Mouse (Mus musculus) cerebellum, adult 9-10 months (tissue): ENCODE data around the gene Rsf1.

ENCODE experiments used
- DNase-seq: peaks from one replicate; pipeline ENCODE4 v3.0.0; 2022

Rsf1 gene

DNA sequence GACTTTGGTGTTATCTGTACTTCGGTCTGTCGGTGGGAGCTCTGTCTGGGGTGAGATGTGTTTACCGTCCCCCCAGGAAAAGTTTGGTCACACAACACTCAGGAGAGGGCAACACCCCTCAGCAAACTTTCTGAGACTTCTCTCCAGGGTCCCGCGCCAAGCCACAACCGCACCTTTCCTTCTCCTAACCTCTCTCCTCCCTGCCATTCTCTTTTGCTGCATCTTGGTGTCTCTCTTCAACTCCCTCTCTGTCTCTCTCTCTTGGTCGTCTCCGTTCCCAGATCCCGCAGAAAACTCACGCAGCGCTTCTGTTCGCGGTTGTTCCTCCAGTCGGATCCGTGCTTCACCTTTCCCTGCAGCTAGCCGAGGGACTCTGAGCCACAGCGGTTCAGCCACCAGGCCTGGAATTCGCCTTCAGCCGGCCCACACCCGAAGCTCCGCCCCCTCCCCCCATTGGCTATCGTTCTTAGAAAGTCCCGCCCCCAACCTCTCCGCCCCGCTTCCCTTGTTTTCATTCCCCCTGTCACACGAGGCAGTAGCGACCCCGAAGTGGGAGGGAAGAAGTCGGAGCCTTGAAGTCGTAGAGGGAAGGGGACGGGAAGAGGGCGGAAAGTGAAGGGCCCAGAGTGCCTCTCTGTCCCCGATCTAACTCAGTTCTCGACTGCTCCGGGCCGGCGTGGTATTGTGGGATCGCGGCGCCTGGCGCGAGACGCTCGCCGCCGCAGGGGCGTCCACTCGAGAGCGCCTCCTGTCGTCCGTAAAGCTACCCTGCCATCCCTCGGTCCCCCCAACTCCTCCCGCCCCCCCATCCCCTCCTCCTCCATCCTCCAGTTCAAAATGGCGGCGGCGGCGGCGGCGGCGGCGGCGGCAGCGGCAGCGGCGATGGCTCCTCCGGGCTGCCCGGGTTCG lies at the start of gene Rsf1, which contains the start of gene Aamdc:
TSS of gene Rsf1 (plus strand) at position 823 of the 909 bp plus-strand sequence.
TSS of gene Aamdc (minus strand) at position 431 of the 909 bp plus-strand sequence.
- DNase-seq, result peak; percentile 97

DNA sequence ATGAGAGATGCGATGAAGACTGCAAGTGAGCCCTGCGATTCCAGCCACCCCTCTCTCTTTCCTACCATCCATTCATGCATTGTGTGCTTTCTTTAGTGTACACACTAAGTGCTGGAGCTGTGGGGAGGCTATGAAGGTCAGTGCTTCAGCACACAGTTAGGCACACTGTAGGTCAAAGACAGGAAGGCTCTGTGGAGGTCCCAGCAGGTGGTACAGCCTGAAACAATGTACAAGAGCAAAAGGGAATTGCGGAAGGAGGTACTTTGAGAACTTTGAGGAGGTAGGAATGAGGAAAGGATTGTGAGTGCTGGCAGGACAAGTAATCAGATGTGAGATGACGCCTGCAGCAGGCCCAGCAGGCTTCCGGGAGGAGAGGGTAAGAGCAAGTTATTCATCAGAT lies 44.2 kb upstream of the Rsf1 start:
- no peak for DNase-seq

DNA sequence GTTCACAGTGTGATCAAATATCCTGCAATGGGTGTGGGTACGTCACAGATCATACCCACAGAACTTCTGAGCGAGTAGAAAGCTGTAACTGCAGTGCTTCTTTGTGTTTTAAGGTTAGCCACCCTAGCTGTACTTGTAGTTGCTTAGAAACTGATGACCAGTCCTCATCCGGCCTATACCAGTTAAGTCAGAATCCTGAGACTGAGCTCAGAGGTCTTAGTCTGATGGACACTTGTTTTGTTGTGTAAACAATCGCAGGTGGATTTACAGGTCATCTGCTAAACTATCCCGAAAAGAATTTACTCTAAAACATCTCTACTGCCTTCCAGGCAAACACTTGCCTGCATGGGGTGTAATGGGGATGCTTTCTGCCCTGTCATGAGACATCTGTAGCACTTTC lies 43.1 kb upstream of the Rsf1 start:
- DNase-seq, result no peak

DNA sequence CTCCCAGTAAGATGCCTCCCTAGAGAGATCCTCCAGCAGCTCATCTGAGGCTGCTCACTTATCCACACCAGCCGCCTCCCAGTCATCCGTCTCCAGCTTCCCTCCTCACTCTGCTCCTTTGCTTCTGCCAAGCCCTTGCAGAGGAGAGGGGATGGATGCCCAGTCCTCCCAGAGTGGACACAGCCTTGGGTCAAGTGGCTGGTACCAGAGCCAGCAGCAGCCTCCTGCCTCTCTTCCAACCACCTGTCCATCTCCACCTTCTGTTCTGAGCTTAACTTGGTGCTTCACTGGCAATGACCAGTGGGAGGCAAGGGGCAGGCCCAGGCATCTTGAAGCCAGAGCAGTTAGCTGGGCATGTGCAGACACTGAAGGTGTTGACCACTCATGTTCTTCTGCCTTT lies 33.2 kb upstream of the Rsf1 start:
- peak; percentile 45 for DNase-seq

DNA sequence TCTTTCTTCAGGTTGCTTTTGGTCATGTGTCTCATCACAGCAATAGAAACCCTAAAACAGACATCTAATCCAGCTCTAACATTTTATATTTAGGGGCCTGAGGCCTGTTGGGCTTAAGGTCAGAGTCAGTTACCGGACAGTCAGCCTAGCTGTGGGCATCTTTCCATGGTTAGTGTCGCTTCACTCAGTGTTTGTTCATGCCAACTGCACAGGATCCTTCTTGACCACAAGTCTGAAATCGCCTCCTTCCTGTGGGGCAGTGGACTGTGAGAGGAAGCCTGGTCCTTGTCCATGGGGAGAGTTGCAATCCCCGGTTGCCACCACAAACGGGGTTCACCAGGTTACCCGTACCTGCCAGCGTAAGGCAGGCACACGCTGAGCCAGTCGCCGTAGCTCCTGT lies 30.4 kb upstream of the Rsf1 start:
- no peak for DNase-seq

DNA sequence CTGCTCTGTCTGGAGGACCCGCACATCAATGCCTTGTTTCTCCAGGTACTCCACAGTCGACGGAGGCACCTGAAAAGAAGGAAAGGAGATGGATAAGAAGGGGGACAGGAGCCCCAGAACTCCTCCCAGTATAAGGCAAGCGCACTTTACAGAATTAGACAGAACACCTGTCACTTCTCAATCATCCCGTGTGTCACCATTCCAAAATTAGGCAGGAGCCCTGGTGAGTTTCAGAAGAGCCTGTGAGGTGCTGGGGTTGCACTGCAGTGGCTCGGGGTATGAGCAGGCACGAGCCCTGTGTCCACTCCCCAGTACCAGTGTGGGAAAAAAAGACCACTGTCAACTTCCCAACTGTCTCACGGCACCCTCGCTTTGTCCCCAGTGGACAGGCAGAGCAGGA lies 29.0 kb upstream of the Rsf1 start:
- no peak for DNase-seq

DNA sequence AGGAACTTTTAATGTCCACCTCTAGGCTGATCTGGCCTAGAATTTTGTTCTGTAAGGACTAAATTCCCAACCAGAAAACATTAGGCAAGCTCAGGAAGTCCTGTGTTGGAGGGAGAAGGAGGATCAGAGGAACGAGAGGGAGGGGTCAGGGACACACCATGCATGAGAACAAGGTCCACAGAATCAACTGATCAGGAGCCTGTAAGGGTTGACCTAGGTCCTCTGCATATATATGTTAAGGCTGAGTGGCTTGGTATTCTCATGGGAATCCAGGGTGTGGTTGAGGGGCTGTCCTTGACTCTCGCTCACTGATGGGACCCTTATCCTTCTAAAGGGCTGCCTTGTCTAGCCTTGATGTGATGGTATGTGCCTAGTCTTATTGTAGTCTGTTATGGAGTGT lies 16.1 kb upstream of the Rsf1 start:
- no peak for DNase-seq

DNA sequence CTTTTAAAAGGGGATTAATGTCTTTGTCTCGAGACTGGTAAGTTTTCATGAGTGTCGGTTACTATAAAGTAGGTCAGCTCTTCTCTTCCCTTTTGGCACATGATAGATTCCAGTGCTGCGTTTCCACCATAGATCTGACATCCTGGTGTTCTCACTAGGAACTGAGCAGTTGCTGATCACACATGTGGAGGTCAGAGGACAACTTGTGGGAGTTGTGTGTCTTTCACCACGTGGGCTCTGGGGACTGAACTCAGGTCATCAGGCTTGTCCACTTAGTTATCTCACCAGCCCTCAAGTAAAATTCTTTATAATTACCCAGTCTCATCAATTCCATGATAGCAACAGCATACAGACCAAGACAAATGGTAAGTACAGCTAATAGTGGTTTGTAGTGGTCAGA lies 10.3 kb upstream of the Rsf1 start:
- no peak for DNase-seq

DNA sequence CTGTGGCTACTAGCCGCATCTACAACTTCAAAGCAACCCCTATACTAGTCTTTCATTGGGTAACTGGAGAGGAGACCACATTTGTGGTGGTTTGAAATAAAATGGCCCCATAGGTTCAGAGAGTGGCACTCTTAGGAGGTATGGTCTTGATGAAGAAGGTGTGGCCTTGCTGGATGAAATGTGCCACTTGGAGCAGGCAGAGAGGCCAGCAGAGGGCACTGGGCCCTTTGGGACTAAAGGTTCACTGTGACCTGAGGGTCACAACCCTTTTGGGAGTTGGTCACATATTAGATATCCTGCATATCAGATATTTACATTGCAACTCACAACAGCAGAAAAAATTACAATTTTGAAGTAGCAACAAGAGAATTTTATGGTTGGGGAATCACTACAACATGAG lies 9.3 kb upstream of the Rsf1 start:
- DNase-seq, result no peak

DNA sequence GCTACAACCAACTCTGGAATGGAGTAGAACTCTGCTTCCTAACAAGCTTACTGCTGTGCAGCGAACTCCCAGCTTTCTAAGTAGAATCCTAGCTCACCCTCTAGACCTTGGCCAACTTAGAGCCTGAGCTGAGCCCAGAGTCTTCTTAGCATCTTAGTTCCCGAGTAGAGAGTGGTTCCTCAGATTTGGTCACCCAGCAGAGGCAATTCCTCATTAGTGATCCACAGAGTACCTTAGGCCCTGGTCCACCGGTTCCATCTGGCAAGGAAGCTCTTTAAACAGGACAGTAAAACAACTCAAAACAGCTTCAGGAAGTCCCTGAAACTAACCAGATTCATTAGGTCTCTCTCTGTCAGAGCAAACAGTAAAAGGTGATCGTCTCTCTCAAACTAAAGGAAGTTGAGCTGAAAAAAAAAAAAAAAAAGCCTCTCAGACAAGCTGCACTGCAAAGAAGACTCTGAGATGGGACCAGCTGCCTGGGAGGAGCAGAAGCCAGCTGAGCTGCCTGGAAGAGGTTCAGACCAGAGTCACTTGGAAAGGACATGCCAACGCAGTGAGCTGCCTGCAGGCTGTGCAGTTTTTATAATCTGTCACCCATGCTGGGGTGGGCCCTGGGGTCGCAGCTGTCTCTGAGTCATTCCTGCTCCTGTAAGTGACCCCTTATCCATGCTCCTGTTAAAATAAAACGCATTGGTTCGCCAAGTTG lies 1.2 kb upstream of the Rsf1 start:
- DNase-seq, result peak; percentile 70

DNA sequence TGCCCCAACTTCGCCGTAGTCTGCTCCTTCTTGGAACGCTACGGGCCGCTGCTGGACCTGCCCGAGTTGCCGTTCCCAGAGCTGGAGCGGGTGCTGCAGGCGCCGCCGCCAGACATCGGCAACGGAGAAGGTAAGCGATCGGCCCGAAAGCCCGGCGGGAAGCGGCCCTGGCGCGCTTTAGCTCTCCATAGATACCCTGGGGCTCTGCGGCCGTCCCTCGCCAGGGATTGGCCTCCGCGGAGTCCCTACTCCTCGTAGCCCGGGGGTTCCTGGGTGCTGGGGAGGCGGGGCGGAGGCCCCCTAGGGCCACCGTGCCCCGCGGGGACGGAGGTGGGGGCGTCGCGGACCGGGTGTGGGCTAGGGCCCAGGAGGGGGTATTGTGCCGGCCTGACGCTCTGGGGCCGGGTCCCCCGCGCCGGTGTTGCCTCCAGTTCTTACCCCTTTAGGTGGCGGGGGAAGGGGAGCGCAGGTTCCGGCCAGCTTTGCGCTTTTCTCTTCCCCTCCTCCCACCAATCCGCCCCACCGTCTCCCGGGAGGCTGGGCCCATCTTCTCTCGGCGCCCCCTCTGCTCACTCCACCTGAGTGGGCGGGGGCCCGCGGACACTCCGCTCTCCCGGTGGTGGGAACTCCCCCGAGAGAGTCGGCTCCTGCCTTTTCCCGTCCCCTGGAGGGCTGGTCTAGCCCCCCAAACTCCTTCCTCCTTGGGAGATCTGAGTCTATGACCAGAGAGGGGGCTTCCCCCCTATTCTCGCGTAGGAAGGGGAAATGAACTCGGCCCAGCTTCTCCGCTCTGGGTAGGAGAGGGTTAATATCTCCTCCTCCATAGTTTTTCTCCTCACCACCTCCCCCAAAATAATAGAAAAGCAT lies 520 bp downstream of the Rsf1 start:
- DNase-seq, result peak; percentile 69

DNA sequence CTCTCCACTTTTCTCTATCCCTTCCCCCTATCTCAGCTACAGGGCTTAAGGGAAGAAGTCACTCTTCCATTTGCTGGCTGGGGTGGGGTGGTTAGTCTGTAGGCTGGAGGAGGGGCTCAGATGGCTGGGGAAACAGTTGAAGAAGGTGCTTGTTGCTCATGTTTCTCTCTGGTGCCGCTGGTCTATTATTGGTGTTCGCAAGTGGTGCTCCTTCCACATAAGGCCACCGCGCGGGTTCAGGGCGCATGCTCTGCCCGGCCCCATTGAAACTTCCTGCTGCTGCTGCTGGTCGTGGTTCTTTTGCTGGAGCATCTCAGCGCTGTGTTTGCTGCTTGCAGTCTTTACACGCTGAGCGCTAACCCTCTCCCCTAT lies 1.1 kb downstream of the Rsf1 start:
- DNase-seq, result peak; percentile 84

DNA sequence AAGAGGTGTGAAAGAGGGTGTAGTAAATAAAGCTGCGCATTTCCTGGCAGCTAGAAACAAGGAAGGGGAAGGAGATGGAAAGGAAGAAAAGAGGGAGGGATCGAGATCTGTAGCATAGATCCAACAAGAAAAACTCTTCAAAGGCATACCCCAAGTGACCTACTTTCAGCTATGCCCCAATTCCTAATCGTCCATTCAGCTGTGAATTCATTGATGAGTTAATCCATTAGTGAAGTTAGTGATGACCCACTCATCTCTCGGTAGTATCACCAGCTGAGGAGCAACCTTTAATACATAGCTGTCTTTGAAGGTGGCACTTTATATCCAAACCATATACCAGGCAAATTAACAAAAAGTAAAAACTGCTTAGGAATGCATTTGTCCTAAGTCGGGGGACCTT lies 8.8 kb downstream of the Rsf1 start:
- no peak for DNase-seq

DNA sequence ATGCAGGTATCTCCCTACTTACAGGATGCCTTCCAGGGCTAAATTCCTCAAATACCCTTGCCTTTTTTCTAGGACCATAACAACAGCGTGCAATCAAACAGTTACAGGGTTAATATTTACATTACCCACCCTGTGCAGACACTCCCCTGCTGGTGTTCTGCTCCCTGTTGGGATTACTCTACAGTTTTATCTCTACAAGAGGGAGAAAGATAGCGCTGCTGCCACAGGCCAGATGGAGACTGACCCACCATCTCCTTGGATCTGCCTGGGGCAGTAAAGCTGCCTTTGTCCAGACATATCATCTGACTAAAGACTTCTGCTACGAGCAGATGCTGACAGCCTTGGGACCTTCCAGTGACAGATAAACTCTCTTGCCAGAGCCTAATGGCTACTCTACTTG lies 10.8 kb downstream of the Rsf1 start:
- DNase-seq, result no peak

DNA sequence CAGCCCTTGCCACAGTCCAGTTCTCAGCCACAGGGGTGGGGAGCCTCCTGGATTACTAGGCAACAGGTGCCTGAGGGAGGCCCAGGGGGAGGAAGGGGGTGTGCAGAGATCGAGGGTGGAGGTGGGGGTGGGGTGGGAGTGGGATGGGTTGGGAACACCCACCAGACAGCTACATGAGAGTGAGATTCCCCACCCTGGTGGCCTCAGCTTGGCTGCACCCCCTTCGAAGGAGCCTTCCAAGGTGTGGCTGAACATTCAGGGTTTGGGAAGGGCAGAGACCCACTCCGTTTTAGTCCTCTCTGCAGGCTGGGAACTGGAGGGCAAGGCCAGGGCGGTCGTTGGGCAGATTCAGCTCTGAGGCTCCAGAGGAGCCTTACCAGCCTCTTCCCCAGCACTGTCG lies 11.6 kb downstream of the Rsf1 start:
- DNase-seq, result no peak

DNA sequence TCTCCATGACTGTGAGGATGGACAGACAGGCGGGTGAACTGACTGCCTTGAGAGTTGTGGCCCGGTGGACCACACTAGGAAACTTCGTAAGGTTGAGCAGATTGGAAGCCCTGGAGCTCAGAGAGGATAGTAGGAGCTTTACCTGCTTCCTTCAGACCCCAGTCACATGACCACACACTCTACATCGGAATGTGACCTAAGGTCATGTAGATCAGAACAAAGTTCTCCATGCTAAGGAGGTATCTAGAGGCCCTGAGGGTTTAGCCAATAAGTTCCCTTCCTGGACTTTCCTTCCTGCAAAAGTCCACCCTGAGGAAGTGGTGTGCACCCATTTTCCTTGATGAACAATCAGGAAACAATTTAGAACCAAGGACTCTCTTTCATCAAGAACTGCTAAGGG lies 12.7 kb downstream of the Rsf1 start:
- DNase-seq, result no peak

DNA sequence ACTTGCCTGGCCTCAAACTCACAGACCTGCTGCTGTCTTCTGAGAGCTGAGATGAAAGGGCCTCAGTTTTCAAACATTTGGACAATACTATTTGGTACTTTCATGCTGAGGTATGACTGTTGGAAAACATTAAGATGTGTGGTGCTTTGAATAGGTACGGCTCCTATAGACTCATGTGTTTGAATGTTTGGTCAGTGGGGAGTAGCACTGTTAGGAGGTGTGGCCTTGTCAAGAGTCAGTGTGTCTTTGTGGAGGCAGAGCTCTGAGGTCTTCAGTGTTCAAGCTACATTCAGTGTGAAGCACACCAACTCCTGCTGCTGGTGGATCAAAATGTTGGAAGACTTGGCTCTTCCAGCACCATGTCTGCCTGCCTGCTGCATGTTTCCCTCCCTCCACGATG lies 13.8 kb downstream of the Rsf1 start:
- DNase-seq, result no peak

DNA sequence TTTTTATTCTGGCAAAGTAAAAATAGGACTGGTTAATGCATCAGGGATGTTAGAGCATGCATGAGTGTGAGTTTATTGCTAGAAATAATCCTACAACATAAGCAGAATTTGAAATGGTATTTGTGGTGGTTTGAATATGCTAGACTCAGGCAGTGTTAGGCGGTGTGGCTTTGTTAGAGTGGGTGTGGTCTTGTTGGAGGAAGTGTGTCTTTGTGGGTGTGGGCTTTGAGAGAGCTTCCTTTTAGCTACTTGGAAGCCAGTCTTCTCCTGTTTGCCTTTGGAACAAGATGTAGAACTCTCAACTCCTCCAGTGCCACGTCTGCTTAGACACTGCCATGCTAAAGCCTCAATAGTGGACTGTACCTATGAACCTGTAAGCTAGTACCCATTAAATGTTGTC lies 18.9 kb downstream of the Rsf1 start:
- DNase-seq, result no peak

DNA sequence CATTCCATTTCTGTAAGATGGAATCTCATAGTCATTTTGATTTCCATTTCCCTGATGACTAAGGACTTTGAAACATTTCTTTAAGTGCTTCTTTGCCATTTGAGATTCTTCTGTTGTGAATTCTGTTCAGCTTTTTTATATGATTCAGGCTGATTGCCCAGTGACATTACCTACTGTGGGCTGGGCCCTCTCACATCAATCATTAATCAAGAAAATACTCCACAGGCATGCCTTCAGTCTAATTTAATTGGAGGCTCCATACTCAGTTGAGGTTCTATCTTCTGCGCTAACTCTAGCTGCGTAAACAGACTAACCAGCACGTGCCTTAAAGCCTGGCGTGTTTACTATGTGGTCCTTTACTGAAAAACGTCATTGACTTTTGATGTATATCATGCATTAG lies 41.7 kb downstream of the Rsf1 start:
- DNase-seq, result no peak

DNA sequence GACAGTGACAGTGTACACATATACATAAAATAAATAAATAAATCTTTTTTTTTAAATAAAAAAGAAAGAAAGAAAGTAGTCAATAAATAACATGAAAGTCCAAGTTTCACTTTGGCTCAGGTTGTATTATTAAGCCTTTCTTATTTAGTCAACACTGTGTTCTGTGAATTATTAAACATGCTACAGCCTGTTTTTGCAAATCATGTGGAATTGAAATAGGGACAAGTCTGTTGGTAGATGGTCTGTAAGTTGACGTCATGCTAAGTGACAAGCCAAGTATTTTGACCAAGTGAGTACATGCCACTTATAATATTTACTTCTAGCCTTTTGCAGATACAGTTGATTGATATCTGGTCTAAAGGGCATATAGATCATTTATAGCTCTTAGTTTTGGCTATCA lies 43.0 kb downstream of the Rsf1 start:
- DNase-seq, result no peak

DNA sequence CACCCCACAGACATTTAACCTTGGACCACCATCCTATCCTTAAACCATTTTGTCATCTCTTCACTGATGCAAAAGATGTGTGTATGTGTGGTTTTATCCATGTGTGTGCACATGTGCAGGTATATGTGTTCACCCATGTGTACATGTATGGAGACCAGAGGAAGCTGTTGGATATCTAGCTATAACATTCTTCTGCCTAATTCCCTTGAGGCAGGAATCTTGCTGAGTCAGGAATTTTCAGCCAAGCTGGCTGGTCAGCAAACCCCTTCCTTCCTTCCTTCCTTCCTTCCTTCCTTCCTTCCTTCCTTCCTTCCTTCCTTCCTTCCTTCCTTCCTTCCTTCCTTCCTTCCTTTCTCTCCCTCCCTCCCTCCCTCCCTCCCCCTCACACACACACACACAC lies 43.7 kb downstream of the Rsf1 start:
- DNase-seq, result no peak

DNA sequence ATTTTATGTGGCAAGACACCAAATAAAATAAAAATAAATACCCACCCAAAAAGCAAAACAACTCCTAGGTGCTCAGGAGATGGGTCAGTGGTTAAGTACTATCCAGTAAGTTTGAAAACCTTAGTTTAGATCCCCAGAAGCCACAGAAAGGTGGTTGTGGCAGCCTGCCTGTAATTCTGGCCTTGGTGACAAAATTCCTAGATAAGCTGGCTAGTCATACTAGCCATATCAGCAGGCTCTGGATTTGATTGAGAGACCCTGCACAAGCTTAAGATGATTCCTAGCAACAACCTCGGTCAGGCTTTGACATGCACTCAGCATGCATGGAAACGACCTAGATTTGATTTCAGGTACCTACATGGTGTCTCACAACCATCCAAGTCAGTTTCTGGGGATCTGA lies 49.7 kb downstream of the Rsf1 start:
- DNase-seq, result no peak

DNA sequence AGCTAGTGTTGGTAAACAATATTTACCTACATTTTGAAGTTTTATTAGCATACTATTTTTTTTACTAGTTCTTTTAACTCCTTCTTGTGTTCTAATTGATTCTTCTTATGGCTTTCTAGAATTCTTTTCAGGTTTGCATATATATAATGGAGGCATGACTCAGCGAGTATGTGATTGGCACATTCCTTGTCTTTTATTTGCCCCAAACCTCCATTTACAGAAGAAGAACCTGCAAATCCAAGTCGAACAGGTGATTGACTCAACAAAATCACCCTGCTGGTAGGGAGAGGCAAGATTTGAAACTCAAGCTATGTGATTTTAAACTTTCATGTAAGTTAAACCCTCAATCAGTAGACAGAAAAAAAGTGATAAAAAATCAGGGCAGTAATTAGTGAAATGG lies 51.6 kb downstream of the Rsf1 start:
- no peak for DNase-seq

DNA sequence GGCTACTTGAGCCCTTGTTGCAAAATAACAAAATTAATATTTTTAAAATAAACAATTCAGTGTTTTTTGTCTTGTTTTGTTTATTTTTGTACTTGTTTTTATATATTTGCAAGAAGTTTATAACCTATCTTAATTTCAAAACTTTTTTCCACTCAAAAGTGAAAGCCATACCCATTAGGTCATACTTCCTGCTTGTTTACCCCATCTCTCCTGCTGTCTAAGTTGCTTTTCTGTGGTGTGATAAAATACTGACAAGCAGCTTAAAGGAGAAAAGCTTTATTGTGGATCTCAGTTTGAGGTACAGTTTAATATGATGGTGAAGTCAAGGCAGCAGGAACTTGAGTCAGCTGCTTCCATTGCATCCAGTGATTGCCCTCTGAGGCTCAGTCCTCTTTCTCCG lies 53.2 kb downstream of the Rsf1 start:
- no peak for DNase-seq
